Mouse (Mus musculus): ENCODE measurements around the gene Lhx2. TPM values are rescaled to one million over a fixed set of nuclear protein-coding genes. Genes with fewer than 3 reads are reported as not detected.

Gene Lhx2
- polyA plus RNA-seq, 1 experiment, result 0.32 TPM

GRCm38 (mm10) chr2:38344727-38345126, 5.6 kb downstream of the Lhx2 start:
- TF ChIP-seq POLR2A (IDR thresholded peaks at IDR 0.05; ENCODE audit: borderline replicate concordance, low read depth, low read length) (no peak), CTCF (IDR thresholded peaks at IDR 0.05; ENCODE audit: low read depth, low read length) (no peak)
- Histone ChIP-seq H3K27ac (ENCODE audit: insufficient read depth, low read depth, low read length) (no peak overlapping the region), H3K4me1 (ENCODE audit: control insufficient read depth, insufficient read depth, low read length) (no peaks in the 10 kb centered on the region; the same call in 1 of the 2 replicates), H3K4me3 (ENCODE audit: insufficient read depth, low read length) (no peak overlapping the region)

GRCm38 (mm10) chr2:38346417-38346816, 7.3 kb downstream of the Lhx2 start:
- Histone ChIP-seq H3K4me1 (ENCODE audit: control insufficient read depth, insufficient read depth, low read length) (no peaks in the 10 kb centered on the region; the same call in 1 of the 2 replicates), H3K27ac (ENCODE audit: insufficient read depth, low read depth, low read length) (no peak overlapping the region), H3K4me3 (ENCODE audit: insufficient read depth, low read length) (no peak overlapping the region)
- no peak for TF ChIP-seq POLR2A (IDR thresholded peaks at IDR 0.05; ENCODE audit: borderline replicate concordance, low read depth, low read length)
- TF ChIP-seq CTCF (IDR thresholded peaks at IDR 0.05; ENCODE audit: low read depth, low read length), result no peak

GRCm38 (mm10) chr2:38346881-38347764, 8.0 kb downstream of the Lhx2 start:
- Histone ChIP-seq H3K27ac (ENCODE audit: insufficient read depth, low read depth, low read length) (no peak overlapping the region), H3K4me3 (ENCODE audit: insufficient read depth, low read length) (no peak overlapping the region), H3K4me1 (ENCODE audit: control insufficient read depth, insufficient read depth, low read length) (no peaks in the 10 kb centered on the region; the same call in 1 of the 2 replicates)
- no peak for TF ChIP-seq POLR2A (IDR thresholded peaks at IDR 0.05; ENCODE audit: borderline replicate concordance, low read depth, low read length)
- no peak for TF ChIP-seq CTCF (IDR thresholded peaks at IDR 0.05; ENCODE audit: low read depth, low read length)

- no peak for TF ChIP-seq CTCF (IDR thresholded peaks at IDR 0.05; ENCODE audit: low read depth, low read length)
- TF ChIP-seq POLR2A (IDR thresholded peaks at IDR 0.05; ENCODE audit: borderline replicate concordance, low read depth, low read length), result no peak
- Histone ChIP-seq H3K4me3 (ENCODE audit: insufficient read depth, low read length) (peak overlapping the region; percentile 25), H3K27ac (ENCODE audit: insufficient read depth, low read depth, low read length) (no peak overlapping the region), H3K4me1 (ENCODE audit: control insufficient read depth, insufficient read depth, low read length) (no peaks in the 10 kb centered on the region; the same call in 1 of the 2 replicates)
Observed at GRCm38 (mm10) chr2:38347811-38348551, 8.9 kb downstream of the Lhx2 start.

- no peak for TF ChIP-seq CTCF (IDR thresholded peaks at IDR 0.05; ENCODE audit: low read depth, low read length)
- H3K27ac ChIP-seq (ENCODE audit: insufficient read depth, low read depth, low read length), result no peak overlapping the region
- no peak overlapping the region for H3K4me3 ChIP-seq (ENCODE audit: insufficient read depth, low read length)
- no peaks in the 10 kb centered on the region; the same call in 1 of the 2 replicates for H3K4me1 ChIP-seq (ENCODE audit: control insufficient read depth, insufficient read depth, low read length)
Observed at GRCm38 (mm10) chr2:38348660-38349420, 9.8 kb downstream of the Lhx2 start.

- no peaks in the 10 kb centered on the region; the same call in 1 of the 2 replicates for H3K4me1 ChIP-seq (ENCODE audit: control insufficient read depth, insufficient read depth, low read length)
- peak overlapping the region; percentile 55; the same call in 1 of the 2 replicates for H3K4me3 ChIP-seq (ENCODE audit: insufficient read depth, low read length)
- TF ChIP-seq CTCF (IDR thresholded peaks at IDR 0.05; ENCODE audit: low read depth, low read length), result no peak
- TF ChIP-seq POLR2A (IDR thresholded peaks at IDR 0.05; ENCODE audit: borderline replicate concordance, low read depth, low read length), result no peak
- H3K27ac ChIP-seq (ENCODE audit: insufficient read depth, low read depth, low read length), result no peak overlapping the region
Observed at GRCm38 (mm10) chr2:38349447-38350350, 10.6 kb downstream of the Lhx2 start.

GRCm38 (mm10) chr2:38350386-38350785, 11.3 kb downstream of the Lhx2 start:
- no peak overlapping the region for H3K27ac ChIP-seq (ENCODE audit: insufficient read depth, low read depth, low read length)
- no peaks in the 10 kb centered on the region; the same call in 1 of the 2 replicates for H3K4me1 ChIP-seq (ENCODE audit: control insufficient read depth, insufficient read depth, low read length)
- no peak for TF ChIP-seq CTCF (IDR thresholded peaks at IDR 0.05; ENCODE audit: low read depth, low read length)
- no peak for TF ChIP-seq POLR2A (IDR thresholded peaks at IDR 0.05; ENCODE audit: borderline replicate concordance, low read depth, low read length)
- peak overlapping the region; percentile 55 for H3K4me3 ChIP-seq (ENCODE audit: insufficient read depth, low read length)

GRCm38 (mm10) chr2:38350796-38351195, 11.7 kb downstream of the Lhx2 start:
- Histone ChIP-seq H3K27ac (ENCODE audit: insufficient read depth, low read depth, low read length) (no peak overlapping the region), H3K4me1 (ENCODE audit: control insufficient read depth, insufficient read depth, low read length) (no peaks in the 10 kb centered on the region; the same call in 1 of the 2 replicates), H3K4me3 (ENCODE audit: insufficient read depth, low read length) (peak overlapping the region; percentile 55)
- TF ChIP-seq CTCF (IDR thresholded peaks at IDR 0.05; ENCODE audit: low read depth, low read length), result no peak
- no peak for TF ChIP-seq POLR2A (IDR thresholded peaks at IDR 0.05; ENCODE audit: borderline replicate concordance, low read depth, low read length)
